Mouse (Mus musculus) thymus, adult 2 months (tissue): Measurements from ENCODE around the gene Hoxb8. TPM values are rescaled to one million over a fixed set of nuclear protein-coding genes. Genes with fewer than 3 reads are reported as not detected.

Experiments
- DNase-seq: peaks from one replicate; pipeline ENCODE4 v3.0.0; 2021
- H3K27ac ChIP-seq: fragments of 200-500 bp; 2 replicates; pipeline ENCODE4 v1.5.1; 2012; ENCODE audit warnings: low read length, control low read depth; ENCODE audit not compliant: control insufficient read depth, insufficient read depth
- H3K27me3 ChIP-seq: fragments of 200-500 bp; 2 replicates; pipeline ENCODE4 v1.6.1; 2012; ENCODE audit warnings: mild to moderate bottlenecking, low read length, moderate library complexity, mixed read lengths; ENCODE audit not compliant: control insufficient read depth, insufficient read depth
- H3K36me3 ChIP-seq: fragments of 200-500 bp; 2 replicates; pipeline ENCODE4 v1.6.1; 2012; ENCODE audit warnings: mild to moderate bottlenecking, low read length, moderate library complexity; ENCODE audit not compliant: control insufficient read depth, insufficient read depth
- H3K4me1 ChIP-seq: fragments of 200-500 bp; replicated peaks from 2 replicates; pipeline ENCODE4 v1.6.1; 2012; ENCODE audit warnings: low read length; ENCODE audit not compliant: control insufficient read depth, insufficient read depth
- H3K4me3 ChIP-seq: fragments of 200-500 bp; 2 replicates; pipeline ENCODE4 v1.5.1; 2012; ENCODE audit warnings: mild to moderate bottlenecking, low read length, control low read depth, moderate library complexity; ENCODE audit not compliant: control insufficient read depth, insufficient read depth
- CTCF ChIP-seq: fragments of 200-500 bp; IDR thresholded peaks from 2 replicates; pipeline ENCODE4 v1.5.1; 2012; ENCODE audit warnings: mild to moderate bottlenecking, control low read depth, low read length, moderate library complexity, borderline replicate concordance; ENCODE audit not compliant: control insufficient read depth, poor library complexity, insufficient read depth; ENCODE audit errors: extremely low read depth
- POLR2A ChIP-seq: fragments of 200-500 bp; IDR thresholded peaks from 2 replicates; pipeline ENCODE4 v1.6.1; 2012; ENCODE audit warnings: mild to moderate bottlenecking, low read length, control low read depth, moderate library complexity; ENCODE audit not compliant: control insufficient read depth, poor library complexity, insufficient read depth; ENCODE audit errors: extremely low read depth
- WGBS: fragments of 180-500 bp; shearing (Covaris S2); methylation state at CpG from one replicate; pipeline ENCODE4 v1.1.7; 2018; 5-methylcytosine and 5-hydroxymethylcytosine counted together
- polyA plus RNA-seq: library from polyadenylated mRNA; depleted of rRNA; stranded (reverse); fragments of >200 nt; gene quantifications from 2 replicates; pipeline ENCODE4 v1.2.3, GENCODE M21; 2012

Hoxb8 gene
- polyA plus RNA-seq, 1 experiment, result 0.20 TPM

DNA sequence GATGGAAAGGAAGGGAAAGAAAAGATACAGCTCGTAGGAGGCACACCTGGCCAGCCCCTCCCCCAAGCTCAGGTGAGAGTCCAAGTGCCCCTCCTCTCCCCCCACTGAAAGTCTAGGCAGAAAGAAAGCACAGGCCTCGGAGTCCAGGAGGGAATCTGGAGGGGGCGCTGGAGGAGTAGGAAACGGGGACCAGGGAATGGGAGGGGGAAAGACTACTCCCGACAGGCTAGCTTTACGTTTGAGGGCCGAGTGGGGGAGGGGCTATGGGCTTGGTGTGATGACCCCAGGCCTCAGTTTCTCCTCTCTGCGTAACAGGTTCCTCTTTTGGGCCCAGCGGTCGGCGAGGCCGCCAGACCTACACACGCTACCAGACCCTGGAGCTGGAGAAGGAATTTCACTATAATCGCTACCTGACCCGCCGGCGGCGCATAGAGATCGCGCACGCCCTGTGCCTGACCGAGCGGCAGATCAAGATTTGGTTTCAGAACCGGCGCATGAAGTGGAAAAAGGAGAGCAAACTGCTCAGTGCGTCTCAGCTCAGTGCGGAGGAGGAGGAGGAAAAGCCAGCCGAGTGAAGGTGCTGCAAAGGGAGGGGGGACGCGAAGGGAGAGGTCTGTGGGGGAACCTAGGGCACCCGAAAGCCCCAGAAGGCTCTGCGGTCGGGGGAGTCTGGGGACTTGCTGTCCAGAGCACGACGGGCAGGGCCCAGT, 18.8 kb downstream of the Hoxb8 start:
- H3K27ac ChIP-seq, result no peak overlapping the region

GRCm38 (mm10) chr11:96301064-96301431, 19.3 kb downstream of the Hoxb8 start:
- H3K27ac ChIP-seq, result no peak overlapping the region
- H3K27me3 ChIP-seq, result peaks cover 28% of the 10 kb centered on the region
- WGBS, result 72% methylated on average over 10 of the region's 10 CpGs
- H3K4me1 ChIP-seq, result no peaks in the 10 kb centered on the region; the same call in 1 of the 2 replicates
- no peak for TF ChIP-seq POLR2A
- no peaks in the 10 kb centered on the region for H3K36me3 ChIP-seq
- no peak for DNase-seq
- H3K4me3 ChIP-seq, result no peak overlapping the region

More for the DNA sequence above, 18.8 kb downstream of the Hoxb8 start:
- Histone ChIP-seq H3K4me1 (no peaks in the 10 kb centered on the region; the same call in 1 of the 2 replicates), H3K36me3 (no peaks in the 10 kb centered on the region), H3K4me3 (no peak overlapping the region), H3K27me3 (peaks cover 33% of the 10 kb centered on the region)
- DNase-seq, result no peak
- 9% methylated on average over 35 of the region's 35 CpGs for WGBS
- TF ChIP-seq POLR2A (no peak), CTCF (no peak)

GRCm38 (mm10) chr11:96301837-96302236, 20.1 kb downstream of the Hoxb8 start:
- no peak overlapping the region for H3K4me3 ChIP-seq
- 80% methylated on average over 15 of the region's 15 CpGs for WGBS
- peaks cover 21% of the 10 kb centered on the region for H3K27me3 ChIP-seq
- DNase-seq, result no peak
- TF ChIP-seq CTCF, result no peak
- H3K27ac ChIP-seq, result no peak overlapping the region
- no peaks in the 10 kb centered on the region for H3K36me3 ChIP-seq
- no peaks in the 10 kb centered on the region; the same call in 1 of the 2 replicates for H3K4me1 ChIP-seq

DNA sequence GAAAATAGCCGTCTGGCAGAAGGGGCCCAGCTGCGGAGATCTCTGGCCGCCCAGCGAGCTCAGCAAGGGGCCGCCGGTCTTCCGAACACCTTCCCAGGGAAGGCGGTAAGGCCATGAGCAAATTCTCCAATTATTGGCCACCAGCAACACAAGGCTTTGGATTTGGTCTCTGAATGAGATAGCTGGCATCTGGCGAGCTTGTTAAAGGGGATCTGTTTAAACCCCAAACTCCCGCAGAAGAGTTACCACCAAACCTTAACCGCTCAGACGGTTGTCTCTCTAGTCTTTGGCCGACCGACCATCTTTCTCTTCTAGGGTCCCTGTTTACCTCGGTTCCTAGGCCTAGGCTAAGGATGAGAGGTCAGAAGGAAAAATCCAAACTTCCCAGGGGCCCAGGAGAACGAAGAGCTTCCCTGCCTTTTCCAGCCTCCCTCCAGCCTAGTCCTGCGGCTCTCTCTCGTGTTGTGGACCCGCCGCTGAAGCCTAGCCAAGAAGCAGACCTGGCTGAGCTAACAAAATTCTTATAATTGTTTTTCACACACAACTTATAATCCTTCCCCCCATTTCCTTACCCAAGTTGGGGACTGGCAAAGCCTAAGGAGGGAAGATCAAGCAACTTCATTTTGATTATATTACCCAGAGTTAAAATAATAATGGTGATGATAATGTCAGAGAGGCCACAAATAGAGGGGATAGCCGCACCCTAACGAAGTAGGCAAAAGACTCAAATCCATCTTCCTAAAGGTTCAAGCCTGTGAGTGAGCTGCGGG, 20.9 kb downstream of the Hoxb8 start:
- peaks cover 15% of the 10 kb centered on the region for H3K27me3 ChIP-seq

DNA sequence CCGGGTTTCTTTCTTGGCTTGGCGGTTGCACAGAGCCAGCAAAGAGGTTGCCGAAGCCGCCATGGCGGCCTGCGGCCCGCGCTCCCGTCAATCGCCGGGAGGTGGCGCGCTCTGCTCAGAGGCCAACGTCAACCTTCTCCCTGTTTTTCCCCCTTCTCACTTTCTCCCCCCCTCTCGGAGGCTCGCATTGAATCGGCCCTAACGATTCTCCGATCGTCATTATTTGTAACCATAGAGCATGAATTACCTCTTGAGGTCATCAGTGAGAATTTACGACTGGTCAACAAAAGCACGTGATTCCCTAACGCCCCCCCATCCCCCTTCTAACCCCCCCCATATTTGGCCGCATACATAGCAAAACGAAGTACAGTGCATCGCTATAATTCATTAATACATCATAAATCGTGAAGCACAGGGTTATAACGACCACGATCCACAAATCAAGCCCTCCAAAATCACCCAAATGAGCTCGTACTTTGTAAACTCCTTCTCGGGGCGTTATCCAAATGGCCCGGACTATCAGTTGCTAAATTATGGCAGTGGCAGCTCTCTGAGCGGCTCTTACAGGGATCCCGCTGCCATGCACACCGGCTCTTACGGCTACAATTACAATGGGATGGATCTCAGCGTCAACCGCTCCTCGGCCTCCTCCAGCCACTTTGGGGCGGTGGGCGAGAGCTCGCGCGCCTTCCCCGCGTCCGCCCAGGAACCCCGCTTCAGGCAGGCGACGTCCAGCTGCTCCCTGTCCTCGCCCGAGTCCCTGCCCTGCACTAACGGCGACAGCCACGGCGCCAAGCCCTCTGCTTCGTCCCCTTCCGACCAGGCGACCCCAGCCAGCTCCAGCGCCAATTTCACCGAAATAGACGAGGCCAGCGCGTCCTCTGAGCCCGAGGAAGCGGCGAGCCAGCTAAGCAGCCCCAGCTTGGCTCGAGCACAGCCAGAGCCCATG, 21.7 kb downstream of the Hoxb8 start, which contains the start of gene Hoxb5:
TSS of gene Hoxb5 (plus strand) at position 186 of the 949 bp plus-strand sequence.
- TF ChIP-seq POLR2A (no peak), CTCF (peak; percentile 80)
- no peaks in the 10 kb centered on the region for H3K36me3 ChIP-seq
- peak; percentile 65 for DNase-seq
- 2% methylated on average over 69 of the region's 69 CpGs for whole genome bisulfite sequencing
- no peak within 1 kb of the TSS for H3K27ac ChIP-seq
- peaks cover 15% of the 10 kb centered on the region for H3K27me3 ChIP-seq
- no peaks in the 10 kb centered on the region; the same call in 1 of the 2 replicates for H3K4me1 ChIP-seq
- no peak within 1 kb of the TSS for H3K4me3 ChIP-seq

More for the DNA sequence above, 20.9 kb downstream of the Hoxb8 start:
- no peak overlapping the region for H3K27ac ChIP-seq
- DNase-seq, result no peak
- 68% methylated on average over 23 of the region's 23 CpGs for WGBS
- H3K36me3 ChIP-seq, result no peaks in the 10 kb centered on the region
- H3K4me3 ChIP-seq, result no peak overlapping the region
- TF ChIP-seq CTCF, result no peak
- TF ChIP-seq POLR2A, result no peak
- no peaks in the 10 kb centered on the region; the same call in 1 of the 2 replicates for H3K4me1 ChIP-seq

DNA sequence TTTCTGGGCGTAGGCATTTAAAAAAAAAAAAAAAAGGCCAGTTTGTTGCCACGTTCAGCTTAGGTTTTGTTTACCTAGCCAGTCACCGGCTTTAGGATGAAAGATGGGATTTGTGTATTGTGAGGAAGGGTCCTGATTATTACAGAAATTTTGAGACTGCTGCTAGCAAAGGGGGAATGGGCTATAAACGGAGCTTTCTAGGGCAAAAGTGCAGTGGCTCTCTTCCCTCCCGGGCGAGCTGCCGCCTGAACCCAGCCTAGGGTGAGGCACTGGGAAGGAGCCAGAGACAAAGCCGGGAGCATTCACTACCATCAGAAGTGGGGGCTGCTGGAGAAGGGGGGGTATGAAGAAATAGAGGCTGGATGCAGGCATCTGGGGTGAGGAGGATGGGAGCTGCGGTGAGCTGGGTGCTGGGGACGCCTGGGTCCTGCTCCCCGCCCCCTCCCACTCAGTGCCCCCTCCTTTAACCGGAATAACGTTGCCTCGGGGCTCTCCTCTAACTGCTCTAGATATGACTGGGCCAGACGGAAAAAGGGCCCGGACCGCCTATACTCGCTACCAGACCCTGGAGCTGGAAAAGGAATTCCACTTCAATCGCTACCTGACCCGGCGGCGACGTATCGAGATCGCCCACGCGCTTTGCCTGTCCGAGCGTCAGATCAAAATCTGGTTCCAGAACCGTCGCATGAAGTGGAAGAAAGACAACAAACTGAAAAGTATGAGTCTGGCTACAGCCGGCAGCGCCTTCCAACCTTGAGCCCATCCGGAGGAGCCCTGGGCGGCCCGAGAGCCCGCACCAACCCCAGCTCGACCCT, 22.9 kb downstream of the Hoxb8 start:
- WGBS, result 29% methylated on average over 38 of the region's 38 CpGs
- Histone ChIP-seq H3K4me3 (no peak overlapping the region), H3K27ac (no peak overlapping the region)

More for the DNA sequence above, 22.9 kb downstream of the Hoxb8 start:
- TF ChIP-seq POLR2A (no peak), CTCF (no peak)
- H3K36me3 ChIP-seq, result no peaks in the 10 kb centered on the region
- no peaks in the 10 kb centered on the region for H3K4me1 ChIP-seq
- DNase-seq, result no peak
- peaks cover 15% of the 10 kb centered on the region for H3K27me3 ChIP-seq
